Mouse (Mus musculus) liver, embryonic 14.5 days (tissue): ENCODE data around the gene Kdm4c.

Experiments used
- CTCF ChIP-seq: IDR thresholded peaks from 2 replicates; pipeline ENCODE4 v1.5.1; 2016; ENCODE audit warnings: antibody characterized with exemption, low read depth, control low read depth
- EP300 ChIP-seq: IDR thresholded peaks from 2 replicates; pipeline ENCODE4 v1.6.1; 2016; ENCODE audit warnings: antibody characterized with exemption, low read depth

DNA sequence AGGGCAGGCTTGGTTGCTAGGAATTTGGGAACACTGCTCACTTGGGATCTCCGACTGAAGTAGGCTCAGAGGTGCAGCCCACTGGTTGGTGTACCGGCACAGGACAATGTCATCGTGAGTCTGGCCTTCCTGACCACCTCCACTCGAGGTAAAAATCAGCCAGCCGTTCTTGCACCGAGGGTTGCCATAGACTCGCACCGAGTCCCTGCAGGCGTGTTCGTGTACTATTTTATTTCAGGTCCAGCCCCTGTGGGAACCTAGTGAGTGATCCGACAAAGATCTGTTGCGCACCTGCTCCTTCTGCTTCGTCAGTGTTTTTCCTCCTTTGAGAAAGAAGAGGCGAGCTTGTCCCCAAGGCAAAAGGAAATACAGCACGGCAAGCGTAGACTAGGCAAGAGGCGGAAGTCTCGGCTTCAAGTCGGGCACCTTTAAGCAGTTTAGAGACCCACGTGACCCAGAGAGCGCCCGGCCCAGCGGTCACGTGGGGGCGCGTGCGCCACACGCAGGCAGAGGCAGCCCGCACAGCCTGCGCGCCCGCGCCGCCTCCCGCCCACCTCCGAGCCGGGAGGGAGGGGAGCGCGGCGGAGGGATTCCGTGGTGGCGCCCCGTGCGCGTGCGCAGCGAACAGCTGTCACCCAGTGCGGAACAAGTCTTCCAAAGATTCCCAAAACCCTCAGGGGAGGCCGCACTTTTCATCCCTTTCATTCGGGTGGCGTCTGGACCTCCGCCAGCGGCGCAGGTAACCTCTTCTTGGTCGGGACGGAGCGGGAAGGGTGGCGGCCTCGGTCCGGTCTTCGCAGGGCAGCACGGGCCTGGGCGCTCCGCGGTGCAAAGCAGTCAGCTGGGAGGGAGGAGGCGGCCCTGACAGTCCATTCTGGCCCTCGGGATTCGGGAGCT is 9.3 kb downstream of the Kdm4c start:
- TF ChIP-seq CTCF (peak; percentile 16), EP300 (no peak)
